Comparison of ENCODE assay signal across 9 mouse cellular contexts in genomic region chr11:32542687-32543411, GRCm38 (mm10). TPM values are rescaled to one million over a fixed set of nuclear protein-coding genes. Genes with fewer than 3 reads are reported as not detected.
DNase-seq lines count a peak whose midpoint lies in the region; ATAC-seq and TF ChIP-seq lines count a peak whose summit lies in the region.
"Had no signal": no experiment of that assay in that cellular context is flagged by ENCODE, and none has a peak within 500 bp of the region (broad histone marks: within the 10 kb centered on the region; RNA-seq: fewer than 3 reads in every experiment).

No protein-coding gene starts in this region.

- WGBS in kidney, postnatal 0 days = 36% methylated on average over 3 of the region's 3 CpGs
- 45% methylated on average over 3 of the region's 3 CpGs for WGBS in heart, embryonic 15.5 days

- H3K4me2 ChIP-seq in kidney, postnatal 0 days (ENCODE audit: low read length) = no peak overlapping the region
- peak overlapping the region; percentile 16; the same call in 1 of the 2 replicates for H3K4me2 ChIP-seq in heart, embryonic 15.5 days
- H3K4me2 ChIP-seq: limb, embryonic 13.5 days had no signal

- no peaks in the 10 kb centered on the region for H3K27me3 ChIP-seq in kidney, postnatal 0 days (ENCODE audit: insufficient read depth, low read length)
- H3K27me3 ChIP-seq in heart, embryonic 15.5 days = no peaks in the 10 kb centered on the region
- H3K27me3 ChIP-seq: limb, embryonic 13.5 days had no signal

- DNase-seq in kidney, postnatal 0 days (ENCODE audit: low spot score) = no peak
- DNase-seq in kidney, adult 8-10 months = no peak
- peak; percentile 77 for DNase-seq in thymus, postnatal 4 days
- no peak for DNase-seq in gastrocnemius, postnatal 36 days
- no peak for DNase-seq in gastrocnemius, adult 18-20 months (ENCODE audit: low spot score)
- no peak for DNase-seq in cerebellum, adult 8-10 months

- TF ChIP-seq CTCF in kidney, postnatal 0 days (IDR thresholded peaks at IDR 0.05; ENCODE audit: low read depth) = no peak

- H3K4me1 ChIP-seq in kidney, postnatal 0 days (replicated peaks; ENCODE audit: insufficient read depth, low read length) = peaks cover 9% of the 10 kb centered on the region; the same call in 1 of the 2 replicates
- peaks cover 47% of the 10 kb centered on the region for H3K4me1 ChIP-seq in heart, embryonic 15.5 days (replicated peaks)

- peak overlapping the region; percentile 3; the same call in 1 of the 2 replicates for H3K27ac ChIP-seq in kidney, postnatal 0 days
- peak overlapping the region; percentile 39; the same call in 1 of the 2 replicates for H3K27ac ChIP-seq in heart, embryonic 15.5 days
- H3K27ac ChIP-seq: limb, embryonic 13.5 days had no signal

- no peak overlapping the region for H3K9ac ChIP-seq in kidney, postnatal 0 days (ENCODE audit: low read depth, low read length)
- no peak overlapping the region for H3K9ac ChIP-seq in heart, embryonic 15.5 days
- H3K9ac ChIP-seq: limb, embryonic 13.5 days had no signal

- ATAC-seq in kidney, postnatal 0 days (replicated peaks; ENCODE audit: low FRiP score, low read depth) = no peak
- ATAC-seq in heart, embryonic 15.5 days (replicated peaks; ENCODE audit: insufficient number of reproducible peaks, insufficient read depth, low FRiP score, low read depth) = no peak
- peak; percentile 93 for ATAC-seq in megakaryocyte progenitor cell, adult 5-6 weeks (replicated peaks; ENCODE audit: poor library complexity)

- no peaks in the 10 kb centered on the region for H3K36me3 ChIP-seq in kidney, postnatal 0 days (ENCODE audit: insufficient read depth, low read length)
- H3K36me3 ChIP-seq in heart, embryonic 15.5 days = no peaks in the 10 kb centered on the region
- H3K36me3 ChIP-seq: limb, embryonic 13.5 days had no signal

- H3K9me3 ChIP-seq in kidney, postnatal 0 days (replicated peaks; ENCODE audit: low read length) = no peaks in the 10 kb centered on the region
- H3K9me3 ChIP-seq in heart, embryonic 15.5 days (replicated peaks) = no peaks in the 10 kb centered on the region
- H3K9me3 ChIP-seq: limb, embryonic 13.5 days had no signal

- no peak overlapping the region for H3K4me3 ChIP-seq in kidney, postnatal 0 days (replicated peaks; ENCODE audit: low read depth, low read length)
- H3K4me3 ChIP-seq in heart, embryonic 15.5 days = no peak overlapping the region
- H3K4me3 ChIP-seq: limb, embryonic 13.5 days had no signal

- intact Hi-C loops in gastrocnemius, postnatal 36 days (cut with DNase I) = no loop called here

RNA-seq across cellular contexts. Expression of gene Stk10, which starts 9.7 kb away (rescaled TPM):
- polyA plus RNA-seq in kidney, postnatal 0 days (2015; fragmentation: Nextera tagmentation; extraction: Ambion mirVana) = 2.3 and 2.4 TPM in 2 replicates
- polyA plus RNA-seq in heart, embryonic 15.5 days (2015; fragmentation: Nextera tagmentation; extraction: Ambion mirVana) = 2.5 and 4.1 TPM in 2 replicates
- total RNA-seq in megakaryocyte progenitor cell, adult 5-6 weeks (2015) = 12.8 and 15.8 TPM in 2 replicates
- 15.7 and 16.8 TPM in 2 replicates for total RNA-seq in megakaryocyte progenitor cell, adult 5-6 weeks (2017)
- total RNA-seq in gastrocnemius, postnatal 36 days (2021) = 1 to 10 TPM; 2.0 to 2.5 TPM
- total RNA-seq in gastrocnemius, adult 18-20 months (2021) = 1 to 10 TPM; 2.2 to 4.4 TPM

RNA-seq across cellular contexts. Expression of gene Efcab9, which starts 11.0 kb away (rescaled TPM):
- 0.49 TPM in 1 of 2 replicates, not detected in the other for polyA plus RNA-seq in kidney, postnatal 0 days (2015; fragmentation: Nextera tagmentation; extraction: Ambion mirVana)
- polyA plus RNA-seq in heart, embryonic 15.5 days (2015; fragmentation: Nextera tagmentation; extraction: Ambion mirVana) = 0.19 and 0.61 TPM in 2 replicates
- total RNA-seq in megakaryocyte progenitor cell, adult 5-6 weeks (2015) = 1.7 TPM in 1 of 2 replicates, not detected in the other
- total RNA-seq in megakaryocyte progenitor cell, adult 5-6 weeks (2017) = 0.50 and 1.2 TPM in 2 replicates
- 1 to 10 TPM in 1 of 2 experiments, under 1 TPM in 1; 0.84 to 1.2 TPM for total RNA-seq in gastrocnemius, postnatal 36 days (2021)
- total RNA-seq in gastrocnemius, adult 18-20 months (2021) = 1 to 10 TPM; 1.8 to 2.6 TPM
